Mouse (Mus musculus): Measurements from ENCODE around the gene Pid1.

The Pid1 gene

DNA sequence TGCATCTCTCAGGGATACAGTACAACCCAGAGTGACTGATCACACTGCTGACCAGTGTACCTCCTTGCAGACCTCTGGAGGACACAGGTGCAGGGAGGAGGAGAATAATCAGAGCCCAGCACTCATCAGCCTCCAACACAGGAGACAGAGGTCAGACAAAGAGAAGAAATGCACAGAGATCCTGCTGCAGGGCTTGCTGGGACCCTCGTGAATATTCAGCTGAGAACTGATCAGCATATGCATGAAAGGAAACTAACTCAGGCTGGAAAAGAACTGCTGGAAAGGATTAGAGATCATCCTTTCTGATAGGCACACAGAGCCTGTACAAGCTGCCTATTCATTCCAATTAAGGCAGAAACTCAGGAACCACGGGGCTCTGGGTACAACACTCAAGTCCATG lies 186.9 kb downstream of the Pid1 start:
- DNase-seq = no peak

DNA sequence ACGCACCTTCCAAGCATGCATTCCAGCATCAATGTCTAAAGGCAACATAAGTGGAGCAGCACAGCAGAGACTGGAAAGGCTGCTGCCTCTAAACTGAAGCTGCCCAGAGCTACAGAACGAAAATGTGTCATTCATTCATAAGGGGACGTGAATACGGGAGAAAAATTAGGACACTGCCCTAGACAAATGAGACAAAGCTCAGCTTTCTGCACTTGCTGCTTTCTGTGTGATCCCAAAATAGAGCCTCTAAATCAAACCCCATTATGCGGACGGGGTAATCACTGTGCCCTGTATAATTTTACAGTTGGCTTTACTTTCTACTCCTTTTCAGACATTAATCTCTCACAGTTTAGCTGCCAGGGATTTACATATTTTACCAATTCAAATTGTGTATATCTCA lies 191.0 kb downstream of the Pid1 start:
- no peak for DNase-seq

DNA sequence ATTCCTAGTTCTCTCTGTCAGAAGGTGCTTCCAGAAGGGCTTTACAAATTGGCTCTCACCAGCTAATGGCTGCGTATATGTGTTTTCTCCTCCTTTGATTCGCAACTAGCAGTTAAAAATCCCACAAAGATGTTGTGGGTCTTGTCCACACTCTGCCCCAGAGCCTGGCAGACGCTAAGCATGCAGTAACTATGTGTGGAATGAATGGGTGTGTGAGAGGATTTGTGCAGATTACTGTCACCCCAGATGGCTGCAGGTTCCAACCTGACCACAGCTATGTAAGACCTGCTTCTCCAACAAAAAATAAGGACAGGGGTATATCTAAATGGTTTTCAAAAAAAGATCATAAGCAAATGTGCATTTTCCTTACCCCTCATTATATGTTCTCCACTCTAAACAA lies 206.2 kb downstream of the Pid1 start:
- DNase-seq = no peak

DNA sequence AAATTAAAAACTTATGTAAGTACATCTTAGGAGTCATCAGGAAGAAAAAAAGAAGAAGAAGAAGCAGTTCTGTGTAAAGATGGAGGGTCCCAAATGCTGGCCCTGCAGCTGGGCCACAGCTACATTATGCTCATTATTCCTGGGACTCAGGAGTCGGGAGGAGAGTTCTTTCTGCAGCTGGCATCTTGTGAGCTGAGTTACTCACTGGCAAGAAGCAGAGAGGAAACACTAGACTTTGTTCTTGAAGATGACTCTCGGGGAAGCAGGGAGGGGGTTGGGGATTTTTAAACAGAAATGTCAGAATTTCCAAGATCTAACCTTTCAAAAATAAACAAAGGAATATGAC lies 208.4 kb downstream of the Pid1 start:
- no peak for DNase-seq

DNA sequence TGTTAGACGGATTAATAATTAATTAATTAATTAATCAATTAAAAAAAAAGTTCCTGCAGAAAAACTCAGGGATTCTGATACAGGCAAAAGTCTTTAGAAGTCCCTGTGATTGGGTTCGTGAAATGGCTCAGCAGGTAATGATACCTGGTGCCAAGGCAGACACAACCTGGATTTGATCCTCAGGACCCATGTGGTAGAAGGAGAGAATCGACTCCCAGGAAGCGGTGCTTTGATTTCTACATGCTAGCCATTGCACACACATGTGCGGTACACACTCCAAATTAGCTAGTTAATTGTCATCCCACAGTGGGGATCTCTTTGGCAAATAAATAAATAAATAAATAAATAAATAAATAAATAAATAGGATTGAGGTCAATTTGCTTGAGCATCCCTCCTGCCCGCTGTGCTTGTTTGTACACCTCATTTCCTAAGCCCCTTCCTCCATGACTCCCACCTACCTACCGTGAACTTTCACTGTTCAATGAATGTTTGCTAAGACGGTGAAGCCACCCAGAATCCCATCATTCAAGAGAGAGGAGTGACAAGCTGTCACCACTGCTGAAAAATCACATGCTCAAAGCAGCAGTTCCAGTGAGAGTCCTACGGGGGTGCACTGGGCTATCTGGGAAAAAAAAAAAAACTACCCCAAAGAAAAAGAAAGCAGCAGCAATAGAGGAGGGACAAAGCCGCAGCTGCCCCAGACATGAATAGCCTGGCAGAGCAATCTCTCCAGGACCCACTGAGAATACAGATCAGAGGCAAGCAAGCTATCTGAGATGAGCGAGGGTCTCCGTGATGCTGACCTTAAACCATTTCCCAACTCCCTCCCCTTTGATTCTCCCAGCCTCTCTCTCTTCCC lies 209.0 kb downstream of the Pid1 start:
- DNase-seq = no peak

DNA sequence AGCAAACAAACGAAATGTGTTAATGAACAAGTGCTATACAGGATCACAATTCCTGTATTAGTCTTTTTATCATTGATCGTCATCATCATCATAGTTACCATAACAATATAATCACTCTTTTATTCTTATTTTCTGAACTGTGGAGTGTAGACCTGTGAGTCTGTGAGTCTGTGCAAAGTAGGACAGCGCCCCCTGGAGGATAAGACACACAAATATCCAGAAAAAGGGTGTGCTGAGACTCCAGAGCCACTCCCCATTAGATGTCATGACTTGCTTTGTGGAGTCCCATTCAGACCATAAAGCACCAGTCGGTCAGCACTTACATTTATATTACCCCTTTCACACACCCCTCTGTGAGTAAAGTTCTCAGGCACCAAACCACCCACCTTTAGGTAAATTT lies 210.0 kb downstream of the Pid1 start:
- DNase-seq = peak; percentile 22 to 30

DNA sequence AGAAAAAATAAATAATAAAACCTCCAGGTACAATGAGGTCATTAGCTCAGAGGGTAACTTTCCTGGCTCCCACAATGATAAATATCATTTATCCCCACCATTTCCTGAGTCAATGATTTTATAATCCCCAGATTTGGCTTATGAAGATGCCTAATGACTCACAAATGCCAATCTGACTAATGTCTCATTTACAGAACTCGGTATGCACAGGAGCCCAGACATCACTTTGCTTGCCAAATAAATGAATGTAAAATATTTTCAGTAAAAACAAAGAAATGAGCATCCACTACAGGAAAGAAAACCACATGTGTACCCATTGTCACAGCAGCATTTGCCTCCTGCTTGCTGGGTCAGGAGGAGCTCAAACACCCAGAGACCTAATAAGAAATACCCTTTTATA lies 222.4 kb downstream of the Pid1 start:
- no peak for DNase-seq

DNA sequence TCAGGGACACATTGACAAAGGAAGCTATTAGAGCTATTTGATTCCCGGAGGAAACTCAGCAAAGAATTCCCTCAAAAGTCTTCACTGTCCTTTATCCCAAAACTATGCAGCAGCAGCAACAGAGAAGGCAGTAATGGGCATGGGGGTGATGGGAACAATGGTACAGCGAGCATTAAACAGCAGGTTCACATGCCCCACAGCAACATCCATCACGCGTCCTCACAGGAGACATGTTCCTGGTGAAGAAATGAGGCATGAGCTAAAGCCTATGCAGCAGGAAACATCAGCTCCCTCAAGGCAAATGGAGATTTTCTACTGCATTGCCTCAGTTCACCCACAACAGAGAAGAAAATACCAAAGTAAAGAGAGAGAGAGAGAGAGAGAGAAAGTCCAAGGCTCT lies 231.5 kb downstream of the Pid1 start:
- DNase-seq = no peak

DNA sequence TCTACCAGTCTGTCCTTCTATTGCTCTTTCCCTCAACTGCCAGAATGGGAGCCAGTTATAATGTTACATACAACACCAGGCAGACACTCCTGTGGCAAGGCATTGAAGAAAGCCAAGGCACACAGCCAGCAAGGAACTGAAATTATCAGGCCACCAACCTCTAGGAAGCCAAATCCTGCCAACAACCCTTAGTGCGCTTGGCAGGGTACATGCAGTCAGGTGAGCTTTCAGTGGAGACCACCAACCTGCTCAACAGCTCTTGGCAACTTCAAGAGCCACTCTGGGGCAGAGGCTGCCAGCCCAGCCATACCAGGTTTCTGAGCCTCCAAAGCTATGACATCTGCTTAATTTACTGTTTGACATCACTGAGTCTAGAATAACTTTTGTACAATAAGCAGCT lies 232.2 kb downstream of the Pid1 start:
- DNase-seq = no peak

DNA sequence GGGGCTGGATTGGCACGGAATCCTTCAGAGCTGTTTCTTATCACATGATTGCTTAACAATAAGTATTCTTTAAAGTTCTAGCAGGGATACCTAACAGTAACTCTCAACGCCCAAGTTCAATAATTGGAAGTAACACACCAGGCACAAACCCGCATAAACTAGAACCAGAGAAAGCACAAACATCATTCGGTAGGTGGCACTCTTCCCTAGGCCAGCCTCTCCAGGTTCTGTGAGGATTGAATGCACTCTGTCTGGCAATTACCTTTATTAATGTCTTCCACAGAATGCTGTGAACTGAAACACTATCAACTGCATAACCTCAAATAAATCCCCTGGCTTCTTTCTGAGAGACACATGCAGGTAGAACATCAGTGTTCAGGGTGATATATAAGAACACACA lies 235.5 kb downstream of the Pid1 start:
- DNase-seq = peak; percentile 5 to 21

DNA sequence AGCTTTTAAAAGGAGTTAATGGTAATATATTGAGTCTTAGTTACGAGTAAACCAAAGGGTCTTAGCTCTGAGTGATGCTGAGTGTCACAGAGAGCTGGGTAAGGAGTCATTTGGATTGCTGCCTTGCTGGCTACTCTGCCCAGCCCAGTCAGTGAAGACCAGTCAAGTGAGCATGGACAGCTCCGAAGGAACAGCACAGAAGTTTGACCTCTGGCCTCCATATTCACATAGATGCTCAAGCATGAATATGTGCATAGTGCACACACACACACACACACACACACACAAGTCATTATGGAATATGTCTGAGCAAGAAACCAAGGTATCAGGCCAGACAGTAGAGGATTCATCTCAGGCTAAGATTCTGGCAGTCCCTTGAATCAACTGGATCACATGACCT lies 244.7 kb downstream of the Pid1 start:
- DNase-seq = no peak

DNA sequence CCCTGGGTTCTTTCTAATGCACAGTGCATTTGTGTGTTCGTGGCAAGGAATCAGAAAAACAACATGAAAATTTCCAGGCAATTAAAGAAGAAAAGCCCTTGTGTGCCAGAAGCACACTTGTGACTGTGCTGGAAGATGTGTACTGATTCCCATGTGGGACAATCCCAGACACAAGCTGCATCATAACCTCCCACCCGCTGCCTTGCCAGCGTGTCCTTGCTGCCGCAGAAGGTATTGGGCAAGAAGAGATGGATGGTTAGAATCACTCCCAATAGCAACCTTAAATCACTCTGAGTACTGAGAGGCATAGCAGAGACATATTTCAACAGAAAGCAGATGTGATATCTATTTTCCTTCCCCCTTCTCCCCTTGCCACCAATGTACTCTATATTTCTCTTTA lies 257.2 kb downstream of the Pid1 start:
- no peak for DNase-seq

DNA sequence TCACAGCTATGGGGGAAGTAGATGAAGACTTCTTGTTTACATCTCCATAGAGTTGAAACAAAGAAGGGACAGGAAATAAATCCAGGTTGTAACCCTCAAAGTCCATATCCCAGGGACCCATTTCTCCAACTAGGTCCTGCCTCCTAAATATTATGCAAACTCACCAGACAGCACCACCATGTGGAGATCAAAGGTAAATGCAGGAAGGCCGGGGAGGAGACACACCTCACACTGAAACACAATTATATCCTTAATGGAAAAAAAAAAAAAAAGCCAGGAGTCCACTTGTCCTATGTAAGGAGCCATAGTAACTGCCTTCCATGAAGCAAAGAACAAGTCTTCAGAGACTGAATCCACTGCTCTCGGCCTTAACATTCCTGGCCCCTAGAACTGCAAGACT lies 261.9 kb downstream of the Pid1 start:
- DNase-seq = no peak

DNA sequence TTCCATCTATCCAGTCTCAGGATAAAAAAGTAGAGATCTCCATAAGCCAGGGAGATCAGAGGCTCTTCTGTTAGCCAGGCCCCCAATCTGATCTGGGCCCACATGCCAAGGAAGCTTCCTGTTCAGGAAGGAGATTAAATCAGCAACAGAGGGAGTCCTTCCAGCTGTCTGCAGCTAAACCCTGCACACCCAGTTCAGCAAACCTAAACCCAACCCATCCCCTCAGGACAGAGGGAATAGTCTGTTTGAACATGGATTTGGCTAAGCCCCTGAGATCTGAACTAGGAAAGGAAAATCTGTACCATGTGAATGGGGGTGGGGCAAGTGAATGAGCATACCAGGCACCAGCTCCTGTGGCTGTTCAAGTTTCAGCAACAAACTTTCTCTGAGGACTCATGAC lies 266.6 kb downstream of the Pid1 start:
- no peak for DNase-seq

DNA sequence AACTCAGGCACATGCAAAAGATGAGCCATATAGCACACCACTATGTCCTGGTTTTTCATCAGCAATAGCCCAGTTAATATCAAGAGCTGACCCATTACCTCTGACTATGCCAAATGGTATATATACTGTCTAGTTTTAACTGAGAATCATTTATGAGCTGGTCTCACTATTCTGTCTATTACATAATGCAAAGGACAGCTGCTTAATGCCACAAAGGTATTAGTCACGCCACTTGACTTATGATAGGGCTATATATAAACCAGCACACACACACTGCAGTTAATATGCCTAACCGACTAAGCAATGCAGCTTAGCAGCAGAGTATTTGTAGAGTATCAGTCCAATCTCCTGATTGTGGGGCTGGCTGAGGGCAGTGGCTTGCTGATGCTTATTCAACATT lies 270.7 kb downstream of the Pid1 start:
- no peak for DNase-seq

DNA sequence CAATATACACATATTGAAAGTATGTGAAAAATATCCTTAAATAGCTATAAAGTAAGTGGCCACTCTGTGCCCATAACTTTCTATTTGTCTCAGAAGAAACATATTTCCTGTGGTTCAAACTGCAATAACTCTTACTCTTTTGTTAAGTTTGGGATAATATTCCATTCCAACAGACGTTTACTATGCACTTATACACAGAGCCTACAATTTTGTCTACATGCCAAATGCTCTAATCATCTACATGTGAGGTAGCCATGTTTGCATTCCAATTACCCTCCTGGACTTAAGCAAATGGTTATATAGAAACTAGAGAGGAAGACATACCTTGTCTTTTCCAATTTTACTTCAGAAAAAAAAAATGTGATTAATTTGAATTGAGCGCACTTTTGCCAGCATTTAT lies 274.3 kb downstream of the Pid1 start:
- no peak for DNase-seq

DNA sequence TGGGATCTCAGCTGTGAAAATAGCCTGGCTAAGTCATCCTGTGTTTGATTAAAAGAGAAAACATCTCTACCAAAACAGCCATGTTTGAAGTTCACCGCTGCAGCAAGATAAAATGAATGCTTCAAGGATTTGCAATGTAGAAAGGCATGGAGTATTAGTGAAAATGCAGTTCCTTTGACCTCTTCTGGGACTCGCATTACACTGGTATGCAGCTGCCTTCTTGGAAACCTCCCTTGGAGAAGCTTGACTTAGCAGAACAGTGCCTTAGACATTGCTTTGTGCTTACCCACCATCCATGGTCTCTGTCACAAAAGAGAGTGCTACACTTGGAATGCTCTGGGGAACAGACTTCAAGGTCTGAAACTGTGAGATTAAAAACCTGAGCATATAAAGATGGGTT lies 276.0 kb downstream of the Pid1 start:
- no peak for DNase-seq

DNA sequence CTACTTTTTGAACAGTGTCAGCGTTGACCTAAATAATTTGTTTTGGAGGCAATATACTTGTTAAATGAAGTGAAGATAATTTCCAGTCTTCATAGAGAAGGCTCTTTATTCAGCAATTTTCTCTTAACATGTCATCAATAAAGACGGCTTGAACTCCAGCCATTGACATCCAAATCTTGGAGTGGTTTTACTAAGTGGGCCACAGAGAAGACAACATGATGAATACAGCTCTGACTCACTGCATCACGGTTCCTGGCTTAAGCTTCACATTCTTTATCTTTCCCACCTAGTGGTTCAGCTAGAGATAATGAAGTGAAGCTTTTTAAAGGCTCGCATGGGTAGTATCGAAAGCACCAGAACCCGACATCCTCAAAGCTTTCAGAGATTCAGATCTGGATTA lies 276.7 kb downstream of the Pid1 start:
- no peak for DNase-seq

DNA sequence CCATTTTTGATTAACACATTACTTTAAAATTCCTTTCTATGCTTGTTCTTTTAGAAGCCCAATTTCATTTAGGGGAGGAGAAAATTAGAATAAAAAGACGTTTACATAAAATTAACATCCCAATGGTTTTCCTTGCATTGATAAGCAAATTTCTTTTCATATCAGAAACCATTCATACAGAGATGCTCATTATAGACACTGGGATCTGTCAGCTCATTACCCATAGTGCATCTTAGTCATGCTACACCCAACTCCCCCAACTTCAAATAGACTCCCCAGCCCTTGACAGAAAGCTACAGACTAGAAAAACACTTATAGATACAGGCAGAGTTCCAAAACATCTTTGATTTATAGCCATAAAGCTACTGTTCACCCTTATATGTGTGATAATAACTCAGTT lies 277.5 kb downstream of the Pid1 start:
- no peak for DNase-seq

DNA sequence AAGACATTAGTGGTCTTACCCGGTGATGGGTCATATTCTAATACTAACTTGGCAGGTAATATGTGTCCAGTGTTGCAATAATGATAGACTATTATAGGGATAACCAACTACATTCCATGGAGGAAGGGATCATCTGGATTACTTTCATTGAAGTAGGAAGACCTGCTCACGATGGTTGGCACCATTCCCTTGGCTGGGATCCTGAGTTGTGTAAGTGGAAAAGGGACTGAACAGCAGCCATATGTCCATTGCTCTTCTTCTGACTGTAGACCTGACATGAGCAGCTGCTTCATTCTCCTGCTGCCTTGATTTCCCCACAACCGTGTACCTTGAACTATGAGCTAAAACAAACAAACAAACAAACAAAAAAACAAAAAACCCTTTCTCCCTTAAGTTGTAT lies 278.6 kb downstream of the Pid1 start:
- DNase-seq = no peak

DNA sequence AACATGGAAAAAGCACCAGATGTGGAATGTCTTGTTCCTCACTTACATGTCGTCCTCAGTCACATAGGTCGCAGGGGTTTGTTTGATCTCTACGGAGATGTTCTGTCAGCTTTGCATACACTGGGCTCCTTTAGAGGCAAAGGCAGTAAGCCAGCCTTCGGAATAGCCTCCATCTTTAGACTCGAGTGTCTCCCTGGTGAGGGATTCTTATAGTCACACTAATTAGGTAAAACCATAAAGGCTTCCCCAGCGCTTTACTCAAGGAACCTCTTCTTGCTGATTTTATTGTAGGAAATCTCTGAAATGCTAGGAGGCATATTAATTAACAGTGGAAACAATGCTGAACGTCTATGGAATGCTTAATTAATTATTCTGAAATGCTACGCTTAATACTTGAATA lies 284.4 kb downstream of the Pid1 start:
- DNase-seq = no peak

DNA sequence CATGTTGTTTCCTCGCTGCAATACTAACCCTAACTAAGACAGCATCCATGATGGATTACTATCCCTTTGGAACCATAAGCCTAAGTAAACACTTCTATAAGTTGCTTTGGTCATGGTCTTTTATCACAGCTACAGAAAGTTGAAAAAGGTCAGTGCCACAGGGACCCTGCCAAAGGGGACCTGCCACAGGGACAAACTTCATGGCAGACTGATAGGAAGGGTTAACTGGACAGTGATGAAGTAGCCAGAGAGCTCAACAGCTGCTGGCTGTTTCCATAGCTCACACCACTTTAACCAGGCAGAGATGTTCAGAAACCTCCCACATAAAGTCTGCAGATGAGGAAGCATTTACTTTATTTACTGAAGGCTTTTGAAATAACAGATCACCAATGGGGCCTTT lies 287.0 kb downstream of the Pid1 start:
- no peak for DNase-seq

DNA sequence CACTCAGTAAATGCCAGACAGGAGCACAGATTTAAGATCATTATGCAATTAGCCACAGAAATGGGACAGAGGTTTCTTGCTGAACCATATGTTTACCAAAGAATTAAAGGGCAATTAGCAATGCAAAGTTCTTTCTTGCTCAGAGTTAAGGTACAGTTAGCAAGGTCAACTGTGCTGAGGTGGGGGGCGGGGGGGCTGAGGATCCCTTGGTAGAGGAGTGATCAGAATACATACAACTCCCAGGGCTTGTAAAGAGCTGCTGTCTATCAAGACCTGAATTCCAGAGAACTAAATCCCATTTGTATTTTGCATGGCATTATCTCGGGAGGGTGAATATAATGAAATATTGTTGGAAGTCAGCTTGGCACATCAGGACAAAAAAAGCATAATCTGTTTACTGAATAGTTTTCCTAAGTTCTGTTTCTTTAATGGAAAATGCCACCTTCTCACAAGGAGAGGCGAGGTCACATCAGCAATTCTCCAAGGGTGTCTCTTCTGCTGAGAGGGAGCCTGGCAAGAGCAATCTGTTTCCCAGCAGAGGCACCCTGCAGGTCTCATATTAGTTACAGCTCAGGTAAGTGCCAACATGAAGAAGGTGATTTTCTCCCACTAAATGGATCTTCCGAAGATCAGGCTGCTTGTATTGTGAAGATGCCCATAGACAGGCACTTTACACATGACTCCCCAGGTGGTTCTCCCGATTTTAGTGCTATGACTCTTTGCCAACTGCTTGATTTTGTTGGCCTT lies 306.9 kb downstream of the Pid1 start:
- no peak for DNase-seq

DNA sequence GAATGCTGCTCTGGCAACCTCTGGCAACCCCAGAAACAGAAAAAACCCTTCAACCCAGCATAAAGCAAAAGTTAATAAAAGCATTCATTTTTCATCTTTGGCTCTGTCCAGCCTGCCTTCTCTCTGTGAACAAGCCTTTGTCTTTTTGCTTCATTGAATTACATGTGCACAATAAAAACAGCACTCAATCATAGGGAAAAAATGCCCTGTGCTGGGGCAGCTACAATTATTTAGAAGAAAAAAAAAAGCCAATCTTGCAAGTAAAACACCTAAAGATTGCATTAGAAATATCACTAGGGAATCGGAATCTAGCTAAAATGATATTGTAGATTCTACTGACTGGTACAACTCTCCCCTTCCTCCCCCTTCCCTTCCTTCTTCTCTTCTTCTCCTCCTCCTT lies 307.7 kb downstream of the Pid1 start:
- DNase-seq = no peak

DNA sequence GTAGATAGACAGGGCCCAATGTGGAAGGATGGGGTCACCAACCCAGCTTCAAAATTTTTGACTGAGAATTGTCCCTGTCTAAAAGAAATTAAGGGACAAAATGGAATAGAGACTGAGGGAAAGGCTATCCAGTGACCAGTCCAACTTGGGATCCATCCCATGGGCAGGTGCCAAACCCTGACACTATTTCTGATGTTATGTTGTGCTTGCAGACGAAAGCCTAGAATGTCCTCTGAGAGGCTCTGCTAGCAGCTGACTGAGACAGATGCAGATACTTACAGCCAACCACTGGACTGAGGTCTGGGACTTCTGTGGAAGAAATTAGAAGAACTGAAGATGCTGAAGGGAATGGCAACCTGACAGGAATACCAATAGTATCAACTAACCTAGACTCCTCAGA lies 338.2 kb downstream of the Pid1 start:
- DNase-seq = peak in 1 of 2 experiments; percentile 4

Data from kidney, postnatal 4 days (tissue).